Mouse (Mus musculus): ENCODE results near the gene Dpm2. TPM values are rescaled to one million over a fixed set of nuclear protein-coding genes. Genes with fewer than 3 reads are reported as not detected.

The Dpm2 gene
- total RNA-seq (2021): 47.8 and 61.8 TPM in 2 replicates
- long read RNA-seq, experiment 1, transcript Dpm2-201 (4 exons, 869 nt): major isoform, 53 of 74 reads
- long read RNA-seq, experiment 1, transcript Dpm2-202 (3 exons, 655 nt): minor isoform, 5 of 74 reads
- long read RNA-seq, experiment 1, partial matches to known transcripts: 5 of 74 reads
- long read RNA-seq, experiment 1, other reads (novel, unspliced or antisense): 11 of 74 reads
- long read RNA-seq, experiment 2, transcript Dpm2-201 (4 exons, 869 nt): major isoform, 24 of 37 reads
- long read RNA-seq, experiment 2, partial matches to known transcripts: 2 of 37 reads
- long read RNA-seq, experiment 2, other reads (novel, unspliced or antisense): 7 of 37 reads

- peak; percentile 94 for DNase-seq
These were observed at the start of gene Dpm2 for GRCm38 (mm10) chr2:32570698-32571494. Gene Dpm2 (plus strand): TSS chr2:32570858.

- DNase-seq: no peak
These were observed 46.1 kb upstream of the Dpm2 start for GRCm38 (mm10) chr2:32524536-32525031.

- no peak for DNase-seq
These were observed 44.8 kb upstream of the Dpm2 start for GRCm38 (mm10) chr2:32525816-32526215.

- peak; percentile 87 for DNase-seq
These were observed 43.1 kb upstream of the Dpm2 start for GRCm38 (mm10) chr2:32527468-32527966.

GRCm38 (mm10) chr2:32528326-32528725 lies 42.3 kb upstream of the Dpm2 start:
- DNase-seq: no peak

- DNase-seq: no peak
These were observed 40.2 kb upstream of the Dpm2 start for GRCm38 (mm10) chr2:32530479-32530878.

- no peak for DNase-seq
These were observed 37.5 kb upstream of the Dpm2 start for GRCm38 (mm10) chr2:32533163-32533562.

- peak; percentile 73 for DNase-seq
These were observed 36.5 kb upstream of the Dpm2 start for GRCm38 (mm10) chr2:32534061-32534732.

GRCm38 (mm10) chr2:32534733-32535471 lies 35.8 kb upstream of the Dpm2 start, which contains the start of gene Fam102a:
Gene Fam102a (plus strand): TSS chr2:32535332.
- peak; percentile 99 for DNase-seq

- DNase-seq: peak; percentile 73
These were observed 35.1 kb upstream of the Dpm2 start for GRCm38 (mm10) chr2:32535501-32535991.

GRCm38 (mm10) chr2:32536086-32536633 lies 34.5 kb upstream of the Dpm2 start:
- DNase-seq: peak; percentile 47

- DNase-seq: peak; percentile 78
These were observed 33.9 kb upstream of the Dpm2 start for GRCm38 (mm10) chr2:32536634-32537359.

GRCm38 (mm10) chr2:32537360-32537905 lies 33.2 kb upstream of the Dpm2 start:
- peak; percentile 60 for DNase-seq

GRCm38 (mm10) chr2:32537941-32538340 lies 32.7 kb upstream of the Dpm2 start:
- DNase-seq: no peak

GRCm38 (mm10) chr2:32538461-32538860 lies 32.2 kb upstream of the Dpm2 start:
- no peak for DNase-seq

- peak; percentile 48 for DNase-seq
These were observed 31.1 kb upstream of the Dpm2 start for GRCm38 (mm10) chr2:32539452-32539981.

- no peak for DNase-seq
These were observed 29.2 kb upstream of the Dpm2 start for GRCm38 (mm10) chr2:32541333-32541908.

- no peak for DNase-seq
These were observed 28.6 kb upstream of the Dpm2 start for GRCm38 (mm10) chr2:32541986-32542573.

GRCm38 (mm10) chr2:32543031-32543449 lies 27.6 kb upstream of the Dpm2 start:
- DNase-seq: no peak

Data from adrenal gland, postnatal 14 days (tissue).